Mouse (Mus musculus) c-Kit-negative CD71-positive TER-119-positive erythroid progenitor cells, embryonic 14.5 days (primary cell): ENCODE measurements around the gene Lmtk3.
A peak's percentile ranks its signal among the peaks of the same experiment; 100 is the strongest.

ENCODE experiments used
- DNase-seq: peaks from one replicate; pipeline ENCODE4 v3.0.0-alpha.2; 2013; ENCODE audit warnings: low read depth, low spot score

Gene Lmtk3

GRCm38 (mm10) chr7:45783511-45784091 lies at the start of gene Lmtk3:
TSS of gene Lmtk3 (plus strand) at chr7:45783738.
- DNase-seq = no peak

- peak; percentile 60 for DNase-seq
These were observed 44.3 kb upstream of the Lmtk3 start for GRCm38 (mm10) chr7:45739162-45739763.

- DNase-seq = no peak
These were observed 43.7 kb upstream of the Lmtk3 start for GRCm38 (mm10) chr7:45739820-45740219.

GRCm38 (mm10) chr7:45741308-45741707 lies 42.2 kb upstream of the Lmtk3 start:
- no peak for DNase-seq

- DNase-seq = no peak
These were observed 41.8 kb upstream of the Lmtk3 start for GRCm38 (mm10) chr7:45741777-45742176.

GRCm38 (mm10) chr7:45742338-45742737 lies 41.2 kb upstream of the Lmtk3 start:
- DNase-seq = no peak

GRCm38 (mm10) chr7:45744387-45744786 lies 39.2 kb upstream of the Lmtk3 start:
- no peak for DNase-seq

GRCm38 (mm10) chr7:45746518-45746917 lies 37.0 kb upstream of the Lmtk3 start:
- no peak for DNase-seq

- DNase-seq = no peak
These were observed 36.1 kb upstream of the Lmtk3 start for GRCm38 (mm10) chr7:45747450-45747849.

- no peak for DNase-seq
These were observed 35.4 kb upstream of the Lmtk3 start for GRCm38 (mm10) chr7:45748110-45748509.

- no peak for DNase-seq
These were observed 34.1 kb upstream of the Lmtk3 start for GRCm38 (mm10) chr7:45749401-45749800.

- DNase-seq = no peak
These were observed 33.4 kb upstream of the Lmtk3 start for GRCm38 (mm10) chr7:45750162-45750561.

- no peak for DNase-seq
These were observed 27.8 kb upstream of the Lmtk3 start for GRCm38 (mm10) chr7:45755703-45756102.

- DNase-seq = no peak
These were observed 24.1 kb upstream of the Lmtk3 start for GRCm38 (mm10) chr7:45759400-45759799.

GRCm38 (mm10) chr7:45760151-45760550 lies 23.4 kb upstream of the Lmtk3 start:
- DNase-seq = no peak

GRCm38 (mm10) chr7:45765995-45766394 lies 17.5 kb upstream of the Lmtk3 start:
- no peak for DNase-seq

GRCm38 (mm10) chr7:45766764-45767163 lies 16.8 kb upstream of the Lmtk3 start:
- DNase-seq = no peak

- DNase-seq = no peak
These were observed 16.0 kb upstream of the Lmtk3 start for GRCm38 (mm10) chr7:45767500-45767899.

GRCm38 (mm10) chr7:45770427-45771082 lies 13.0 kb upstream of the Lmtk3 start:
- no peak for DNase-seq

GRCm38 (mm10) chr7:45771101-45771500 lies 12.4 kb upstream of the Lmtk3 start:
- no peak for DNase-seq

GRCm38 (mm10) chr7:45775237-45775636 lies 8.3 kb upstream of the Lmtk3 start:
- DNase-seq = no peak

- DNase-seq = no peak
These were observed 4.4 kb upstream of the Lmtk3 start for GRCm38 (mm10) chr7:45779081-45779641.

GRCm38 (mm10) chr7:45782271-45782670 lies 1.3 kb upstream of the Lmtk3 start:
- DNase-seq = no peak
